Mouse (Mus musculus): Measurements from ENCODE around the gene Ccr7. TPM values are rescaled to one million over a fixed set of nuclear protein-coding genes. Genes with fewer than 3 reads are reported as not detected.

Gene Ccr7
- polyA plus RNA-seq, 1 experiment from 2014 or later = 0.81 TPM

DNA sequence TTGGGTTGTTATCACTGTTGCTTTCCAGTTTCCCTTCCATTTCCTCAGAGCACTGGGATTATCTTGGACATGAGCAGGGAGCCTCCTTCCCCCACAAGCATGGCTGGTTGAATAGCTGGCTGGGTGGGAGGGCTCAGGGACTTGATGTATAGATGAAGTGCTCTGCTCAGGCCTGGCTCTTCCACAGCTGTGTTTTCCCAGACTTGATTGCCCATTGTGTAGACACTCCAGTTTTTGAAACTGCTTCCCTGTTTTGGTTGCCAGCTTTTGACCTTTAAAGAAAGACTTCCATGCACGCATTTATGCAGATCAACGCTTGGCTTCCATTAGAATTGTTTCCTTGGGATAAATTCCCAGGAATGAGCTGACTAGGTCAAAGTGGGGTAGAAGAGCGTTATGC, 32.2 kb downstream of the Ccr7 start:
- Histone ChIP-seq H3K9ac (no peak overlapping the region), H3K27ac (no peak overlapping the region), H3K4me3 (no peak overlapping the region), H3K9me3 (no peaks in the 10 kb centered on the region), H3K4me2 (replicated peaks) (no peak overlapping the region), H3K27me3 (no peaks in the 10 kb centered on the region), H3K4me1 (peaks cover 63% of the 10 kb centered on the region), H3K36me3 (no peaks in the 10 kb centered on the region)
- no peak for ATAC-seq (ENCODE audit: insufficient number of reproducible peaks, insufficient read depth, low FRiP score, low TSS enrichment)
- WGBS = 82% methylated on average over 3 of the region's 3 CpGs

DNA sequence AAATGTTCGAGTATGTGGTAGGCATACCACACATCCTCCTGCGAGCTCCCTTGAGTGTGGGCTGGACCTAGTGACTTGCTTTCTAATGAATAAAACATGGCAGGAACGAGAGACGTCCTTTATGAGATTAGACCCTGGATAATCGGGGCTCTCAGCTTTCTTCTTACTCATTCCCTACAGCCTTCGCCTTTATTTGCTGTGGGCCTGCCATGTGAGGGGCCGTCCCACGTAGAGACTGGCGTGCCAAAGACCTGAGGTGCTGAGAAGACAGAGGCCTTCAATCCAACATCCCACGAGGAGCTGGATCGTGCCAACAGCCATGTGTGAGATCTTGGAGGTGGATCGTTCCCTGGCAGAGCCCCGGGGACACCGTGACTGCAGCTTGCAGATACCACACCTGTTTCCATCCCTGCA, 33.7 kb downstream of the Ccr7 start:
- Histone ChIP-seq H3K9ac (no peak overlapping the region), H3K4me2 (replicated peaks) (no peak overlapping the region), H3K27ac (peak overlapping the region; percentile 94), H3K4me1 (peaks cover 49% of the 10 kb centered on the region), H3K27me3 (no peaks in the 10 kb centered on the region), H3K36me3 (no peaks in the 10 kb centered on the region), H3K4me3 (no peak overlapping the region), H3K9me3 (no peaks in the 10 kb centered on the region)
- ATAC-seq (ENCODE audit: insufficient number of reproducible peaks, insufficient read depth, low FRiP score, low TSS enrichment) = 0 out of 2 replicates have a peak, but pooled peaks have one; percentile 50
- 37% methylated on average over 14 of the region's 14 CpGs for WGBS

DNA sequence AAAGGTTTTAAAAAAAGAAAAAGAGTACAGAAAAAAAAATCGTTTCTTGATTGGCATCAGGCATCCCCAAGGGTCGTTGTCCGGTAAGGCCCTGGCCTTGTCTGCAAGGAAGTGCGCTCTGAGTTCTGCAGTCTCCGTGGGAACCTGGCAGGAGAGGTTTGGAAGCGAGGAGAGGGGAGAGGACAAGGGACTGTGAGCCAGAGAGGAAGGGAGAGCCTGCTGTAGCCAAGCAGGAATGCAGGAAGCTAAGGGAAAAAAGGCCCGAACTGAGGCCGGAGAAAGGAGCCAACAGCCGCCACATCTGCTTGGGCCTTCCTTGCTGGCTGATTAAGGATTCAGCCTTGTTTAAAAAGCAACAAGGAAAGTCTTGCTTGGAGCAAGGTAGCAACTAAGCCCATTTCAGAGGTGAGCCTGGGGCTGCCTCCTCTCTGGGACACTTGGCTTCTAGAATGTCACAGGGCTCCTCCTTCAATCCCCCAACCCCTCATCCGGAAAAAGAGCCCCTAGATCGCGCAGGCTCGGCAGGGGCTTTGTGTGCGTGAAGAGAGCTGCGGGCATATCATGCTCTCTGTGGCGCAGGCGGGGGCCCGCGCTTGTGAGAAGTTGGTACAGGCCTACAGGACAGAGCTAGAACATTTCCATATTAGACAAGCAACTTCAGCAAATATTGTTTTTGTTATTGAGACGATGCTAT, 34.2 kb downstream of the Ccr7 start:
- ATAC-seq (ENCODE audit: insufficient number of reproducible peaks, insufficient read depth, low FRiP score, low TSS enrichment) = no peak
- Histone ChIP-seq H3K36me3 (no peaks in the 10 kb centered on the region), H3K9me3 (no peaks in the 10 kb centered on the region), H3K27me3 (no peaks in the 10 kb centered on the region), H3K4me3 (no peak overlapping the region), H3K4me2 (replicated peaks) (no peak overlapping the region), H3K4me1 (peaks cover 46% of the 10 kb centered on the region), H3K27ac (peak overlapping the region; percentile 94), H3K9ac (0 out of 2 replicates have a peak overlapping the region, but pooled peaks have one; percentile 15)
- 25% methylated on average over 20 of the region's 20 CpGs for WGBS

DNA sequence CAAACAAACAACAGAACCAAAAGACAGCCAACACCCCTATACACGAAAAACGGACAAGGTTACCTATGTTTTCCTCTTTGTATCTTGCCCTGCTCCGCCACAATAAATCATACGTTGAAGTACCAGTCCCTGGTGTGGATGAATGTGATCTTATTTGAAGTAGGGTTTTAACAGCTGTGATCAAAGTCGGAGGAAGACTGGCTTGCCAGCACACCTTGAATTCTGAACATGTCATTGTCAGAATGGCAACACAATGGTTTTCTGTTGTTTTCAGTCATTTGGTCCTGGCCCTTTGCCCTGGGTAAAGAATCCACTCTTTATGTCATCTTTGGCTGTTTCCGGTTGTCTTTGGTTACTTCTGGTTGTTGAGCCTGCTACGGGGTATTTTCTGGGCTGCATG, 35.9 kb downstream of the Ccr7 start:
- Histone ChIP-seq H3K9ac (no peak overlapping the region), H3K27me3 (no peaks in the 10 kb centered on the region), H3K36me3 (no peaks in the 10 kb centered on the region), H3K9me3 (no peaks in the 10 kb centered on the region), H3K27ac (peak overlapping the region; percentile 94; the same call in 1 of the 2 replicates), H3K4me2 (replicated peaks) (no peak overlapping the region), H3K4me1 (peaks cover 29% of the 10 kb centered on the region), H3K4me3 (no peak overlapping the region)
- no peak for ATAC-seq (ENCODE audit: insufficient number of reproducible peaks, insufficient read depth, low FRiP score, low TSS enrichment)
- WGBS = 66% methylated on average over 7 of the region's 7 CpGs

DNA sequence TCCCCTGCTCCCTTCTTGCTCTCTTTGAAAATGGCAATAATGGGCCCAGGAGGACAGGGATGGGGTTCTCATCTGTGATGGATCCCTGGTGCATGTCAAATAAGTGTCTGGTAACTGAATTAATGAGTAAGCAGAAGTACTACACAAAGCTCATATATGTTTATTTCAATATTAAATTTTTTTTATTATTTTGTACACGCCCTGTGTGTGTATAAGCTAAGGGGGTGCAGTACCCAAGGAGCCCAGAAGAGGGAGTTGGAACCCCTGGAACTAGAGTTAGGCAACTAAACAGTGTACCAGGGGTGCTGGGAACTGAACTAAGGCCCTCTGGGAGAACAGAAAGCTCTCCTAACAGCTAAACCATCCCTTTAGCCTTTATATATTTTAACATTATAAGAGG, 36.5 kb downstream of the Ccr7 start:
- no peak overlapping the region for H3K4me2 ChIP-seq (replicated peaks)
- H3K4me1 ChIP-seq = peaks cover 30% of the 10 kb centered on the region
- H3K27ac ChIP-seq = 0 out of 2 replicates have a peak overlapping the region, but pooled peaks have one; percentile 7
- ATAC-seq (ENCODE audit: insufficient number of reproducible peaks, insufficient read depth, low FRiP score, low TSS enrichment) = no peak
- H3K4me3 ChIP-seq = no peak overlapping the region
- H3K27me3 ChIP-seq = no peaks in the 10 kb centered on the region
- no peak overlapping the region for H3K9ac ChIP-seq
- no peaks in the 10 kb centered on the region for H3K9me3 ChIP-seq
- 94% methylated on average over 1 of the region's 1 CpGs for WGBS
- H3K36me3 ChIP-seq = no peaks in the 10 kb centered on the region

DNA sequence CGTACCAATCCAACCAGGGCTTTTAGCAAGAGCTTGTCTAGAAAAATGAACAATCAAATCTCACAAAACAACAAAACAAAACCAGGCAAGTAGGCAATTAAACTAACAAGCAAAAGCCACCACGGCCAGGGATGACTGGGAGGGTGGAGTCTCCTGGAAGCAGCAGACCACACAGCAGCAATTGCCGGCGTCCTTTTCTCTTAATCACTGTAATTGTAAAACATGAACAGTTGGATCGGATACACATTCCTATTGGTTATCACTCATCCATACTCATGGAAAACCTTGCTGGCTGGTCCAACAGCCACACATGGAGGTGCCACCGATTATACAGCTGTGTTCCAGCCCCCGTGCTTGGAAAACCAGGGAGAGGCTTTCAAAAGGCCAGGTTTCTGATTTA, 37.0 kb downstream of the Ccr7 start:
- ATAC-seq (ENCODE audit: insufficient number of reproducible peaks, insufficient read depth, low FRiP score, low TSS enrichment) = no peak
- 58% methylated on average over 7 of the region's 7 CpGs for WGBS
- peak overlapping the region; percentile 7; the same call in 1 of the 2 replicates for H3K27ac ChIP-seq
- H3K4me2 ChIP-seq (replicated peaks) = no peak overlapping the region
- H3K36me3 ChIP-seq = no peaks in the 10 kb centered on the region
- H3K4me1 ChIP-seq = peaks cover 35% of the 10 kb centered on the region
- no peaks in the 10 kb centered on the region for H3K27me3 ChIP-seq
- no peak overlapping the region for H3K4me3 ChIP-seq
- no peaks in the 10 kb centered on the region for H3K9me3 ChIP-seq
- H3K9ac ChIP-seq = no peak overlapping the region

DNA sequence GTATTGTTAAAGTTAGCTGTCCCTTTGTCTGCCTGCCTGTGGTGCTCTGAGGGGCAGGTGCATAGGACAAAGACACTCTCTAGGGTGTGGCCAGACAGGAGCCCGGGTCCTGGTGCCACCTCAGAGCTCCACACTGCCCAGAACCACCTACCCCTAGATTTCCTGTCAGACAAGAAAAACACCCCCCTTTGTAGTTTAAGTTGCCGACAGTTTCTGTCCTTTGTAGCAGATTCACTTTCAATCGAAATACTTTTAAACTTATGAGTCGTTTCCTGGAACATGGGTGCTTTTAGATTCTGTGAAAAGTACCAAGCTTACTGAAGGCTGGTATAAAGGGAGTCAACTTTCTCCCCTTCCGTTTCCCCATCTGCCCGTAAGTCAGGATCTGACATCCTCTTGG, 38.9 kb downstream of the Ccr7 start:
- Histone ChIP-seq H3K9me3 (no peaks in the 10 kb centered on the region), H3K27me3 (no peaks in the 10 kb centered on the region), H3K4me2 (replicated peaks) (no peak overlapping the region), H3K27ac (no peak overlapping the region), H3K4me3 (no peak overlapping the region), H3K36me3 (no peaks in the 10 kb centered on the region), H3K9ac (no peak overlapping the region), H3K4me1 (peaks cover 30% of the 10 kb centered on the region)
- ATAC-seq (ENCODE audit: insufficient number of reproducible peaks, insufficient read depth, low FRiP score, low TSS enrichment) = no peak
- 71% methylated on average over 6 of the region's 6 CpGs for WGBS

DNA sequence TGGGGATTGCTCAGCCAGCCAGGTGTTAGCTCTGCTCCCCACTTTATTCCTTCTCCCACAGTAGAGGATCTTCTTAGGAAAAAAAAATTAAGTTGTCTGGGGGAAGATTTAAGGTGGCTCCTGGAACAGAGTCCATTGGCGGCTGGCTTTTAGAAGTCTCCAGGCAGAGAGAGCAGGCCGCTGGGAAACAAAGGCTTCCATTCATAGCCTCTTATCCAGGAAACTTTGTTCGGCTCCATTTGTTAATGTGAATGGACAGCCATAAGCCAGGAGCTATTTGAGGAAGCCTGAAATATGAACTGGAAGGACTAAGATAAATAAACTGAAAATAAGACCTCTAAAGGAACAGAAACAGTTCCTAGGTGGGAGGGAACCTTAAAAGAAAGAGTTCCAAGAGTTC, 41.8 kb downstream of the Ccr7 start:
- H3K27me3 ChIP-seq = no peaks in the 10 kb centered on the region
- ATAC-seq (ENCODE audit: insufficient number of reproducible peaks, insufficient read depth, low FRiP score, low TSS enrichment) = peak; percentile 62
- peak overlapping the region; percentile 89 for H3K27ac ChIP-seq
- no peaks in the 10 kb centered on the region for H3K9me3 ChIP-seq
- 7% methylated on average over 3 of the region's 3 CpGs for WGBS
- H3K4me3 ChIP-seq = no peak overlapping the region
- peaks cover 15% of the 10 kb centered on the region for H3K4me1 ChIP-seq
- 0 out of 2 replicates have a peak overlapping the region, but pooled peaks have one; percentile 3 for H3K4me2 ChIP-seq (replicated peaks)
- H3K36me3 ChIP-seq = no peaks in the 10 kb centered on the region
- no peak overlapping the region for H3K9ac ChIP-seq

DNA sequence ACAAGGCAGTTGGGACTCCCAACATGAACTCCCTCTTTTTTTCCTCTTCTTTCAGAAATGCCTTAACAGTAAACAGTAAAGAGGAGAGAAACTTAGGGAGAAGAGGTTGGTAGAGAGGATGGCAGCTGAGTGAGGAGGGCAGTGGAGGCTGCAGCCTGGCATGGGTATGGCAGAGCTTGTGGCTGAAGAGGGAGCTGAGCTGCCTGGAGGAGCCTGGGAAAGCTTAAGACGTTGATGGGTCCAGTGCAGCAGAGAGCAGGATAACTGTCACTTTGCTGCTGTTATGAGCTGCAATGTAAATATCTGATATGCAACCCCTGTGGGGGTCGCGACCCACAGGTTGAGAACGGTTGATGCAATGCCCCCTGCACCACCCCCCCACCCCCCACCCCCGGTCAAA, 42.2 kb downstream of the Ccr7 start:
- WGBS = 15% methylated on average over 5 of the region's 5 CpGs
- H3K9me3 ChIP-seq = no peaks in the 10 kb centered on the region
- H3K9ac ChIP-seq = no peak overlapping the region
- 0 out of 2 replicates have a peak overlapping the region, but pooled peaks have one; percentile 3 for H3K4me2 ChIP-seq (replicated peaks)
- peak overlapping the region; percentile 89 for H3K27ac ChIP-seq
- H3K36me3 ChIP-seq = no peaks in the 10 kb centered on the region
- no peaks in the 10 kb centered on the region for H3K27me3 ChIP-seq
- no peak overlapping the region for H3K4me3 ChIP-seq
- no peak for ATAC-seq (ENCODE audit: insufficient number of reproducible peaks, insufficient read depth, low FRiP score, low TSS enrichment)
- peaks cover 15% of the 10 kb centered on the region for H3K4me1 ChIP-seq

DNA sequence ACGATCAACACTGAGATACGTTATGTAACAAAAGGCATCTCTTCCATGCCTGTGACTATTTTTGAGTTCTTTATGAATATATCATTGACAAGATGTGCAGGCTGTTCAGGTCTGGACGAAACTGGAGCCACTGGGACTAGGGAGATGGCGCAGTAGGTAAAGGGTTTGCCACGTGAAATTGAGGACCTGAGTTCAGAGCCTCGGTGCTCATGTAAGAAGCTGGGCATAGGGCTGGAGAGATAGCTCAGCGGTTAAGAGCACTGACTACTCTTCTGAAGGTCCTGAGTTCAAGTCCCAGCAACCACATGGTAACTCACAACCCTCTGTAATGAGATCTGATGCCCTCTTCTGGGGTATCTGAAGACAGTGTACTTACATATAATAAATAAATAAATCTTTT, 43.2 kb downstream of the Ccr7 start:
- Histone ChIP-seq H3K36me3 (no peaks in the 10 kb centered on the region), H3K4me2 (replicated peaks) (no peak overlapping the region), H3K4me3 (no peak overlapping the region), H3K9me3 (no peaks in the 10 kb centered on the region), H3K4me1 (peaks cover 20% of the 10 kb centered on the region), H3K9ac (no peak overlapping the region), H3K27me3 (no peaks in the 10 kb centered on the region), H3K27ac (no peak overlapping the region)
- ATAC-seq (ENCODE audit: insufficient number of reproducible peaks, insufficient read depth, low FRiP score, low TSS enrichment) = no peak
- WGBS = 89% methylated on average over 7 of the region's 7 CpGs

DNA sequence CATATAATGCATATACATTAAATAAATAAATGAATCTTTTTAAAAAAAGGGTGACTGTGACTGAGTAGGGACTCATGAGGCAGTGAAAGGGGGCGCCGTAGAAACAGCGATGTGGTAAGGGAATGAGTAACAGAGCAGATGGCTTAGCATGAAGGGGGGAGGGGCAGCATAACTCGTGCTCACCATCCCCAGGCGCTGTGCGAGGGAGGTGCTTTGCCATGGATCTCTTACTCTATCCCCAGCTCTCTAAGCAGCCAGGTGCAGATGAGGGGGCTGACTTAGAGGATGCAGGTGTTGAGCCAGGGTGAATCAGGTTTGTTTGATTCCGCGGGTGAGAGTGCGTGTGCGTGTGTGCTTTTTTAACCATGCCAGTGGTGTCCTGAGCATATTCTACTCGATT, 43.7 kb downstream of the Ccr7 start:
- whole genome bisulfite sequencing = 69% methylated on average over 11 of the region's 11 CpGs
- peaks cover 25% of the 10 kb centered on the region for H3K4me1 ChIP-seq

DNA sequence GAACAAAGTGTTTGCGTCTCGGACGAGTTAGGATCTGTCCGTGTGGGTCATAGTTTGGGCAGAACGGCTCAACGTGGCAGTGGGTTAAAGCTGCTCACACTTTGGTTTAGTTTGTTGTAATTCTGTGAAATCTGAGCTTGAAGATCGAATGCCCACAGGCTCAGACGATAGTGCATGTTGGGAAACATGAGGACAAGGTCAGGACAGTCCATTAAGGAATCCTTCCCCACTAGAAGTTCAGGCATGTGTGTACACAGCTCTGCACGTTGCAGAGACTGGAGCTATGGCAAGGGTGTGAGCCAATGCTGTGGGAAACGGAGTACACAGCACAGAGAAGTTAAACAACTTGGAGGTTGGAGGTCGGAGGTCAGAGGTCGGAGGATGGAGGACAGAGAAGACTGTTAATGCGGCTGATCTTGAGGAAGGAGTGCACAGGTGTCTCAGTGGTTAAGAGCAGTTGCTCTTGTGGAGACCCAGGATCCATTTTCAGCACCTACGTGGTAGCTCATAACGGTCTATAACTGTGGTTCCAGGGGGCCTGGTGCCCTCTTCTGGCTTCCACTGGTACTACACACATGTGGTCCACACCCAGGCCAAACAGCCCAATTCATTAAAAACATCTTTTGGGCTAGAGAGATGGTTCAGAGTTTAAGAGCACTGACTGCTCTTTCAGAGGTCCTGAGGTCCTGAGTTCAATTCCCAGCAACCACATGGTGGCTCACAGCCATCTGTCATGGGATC, 44.3 kb downstream of the Ccr7 start:
- H3K27ac ChIP-seq = no peak overlapping the region
- no peak overlapping the region for H3K4me2 ChIP-seq (replicated peaks)
- H3K9ac ChIP-seq = no peak overlapping the region
- peaks cover 28% of the 10 kb centered on the region for H3K4me1 ChIP-seq
- 74% methylated on average over 15 of the region's 15 CpGs for WGBS
- no peaks in the 10 kb centered on the region for H3K9me3 ChIP-seq
- H3K27me3 ChIP-seq = no peaks in the 10 kb centered on the region
- no peak overlapping the region for H3K4me3 ChIP-seq
- H3K36me3 ChIP-seq = no peaks in the 10 kb centered on the region
- ATAC-seq (ENCODE audit: insufficient number of reproducible peaks, insufficient read depth, low FRiP score, low TSS enrichment) = no peak

More for the DNA sequence above, 43.7 kb downstream of the Ccr7 start:
- H3K9me3 ChIP-seq = no peaks in the 10 kb centered on the region
- H3K36me3 ChIP-seq = no peaks in the 10 kb centered on the region
- H3K9ac ChIP-seq = no peak overlapping the region
- no peak for ATAC-seq (ENCODE audit: insufficient number of reproducible peaks, insufficient read depth, low FRiP score, low TSS enrichment)
- no peak overlapping the region for H3K4me2 ChIP-seq (replicated peaks)
- no peaks in the 10 kb centered on the region for H3K27me3 ChIP-seq
- no peak overlapping the region for H3K4me3 ChIP-seq
- no peak overlapping the region for H3K27ac ChIP-seq
